Mouse (Mus musculus): Measurements from ENCODE around the gene Nfatc2.

DNA sequence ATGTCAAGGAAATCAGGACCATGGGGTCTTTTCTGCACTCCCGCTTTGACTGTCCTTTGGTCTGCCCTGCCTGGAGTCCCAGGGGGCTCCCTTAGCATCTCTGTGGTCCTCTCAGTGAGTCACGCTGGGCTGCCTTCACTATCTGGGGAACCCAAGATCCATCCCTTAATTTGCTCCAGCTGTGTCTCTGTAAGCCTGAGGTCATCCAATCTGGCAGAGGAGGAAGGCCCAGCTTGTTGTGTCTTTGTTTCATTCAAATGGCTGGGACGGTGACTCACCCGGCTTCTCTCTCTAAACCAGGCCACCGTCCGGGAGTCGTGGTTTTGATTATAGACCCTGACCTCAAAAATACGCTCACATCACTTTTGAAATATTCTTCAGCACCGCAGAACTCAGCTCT is 135.4 kb downstream of the Nfatc2 start:
- no peak for TF ChIP-seq CTCF (IDR thresholded peaks at IDR 0.05; ENCODE audit: low read depth, low read length)
- no peak for TF ChIP-seq POLR2A (IDR thresholded peaks at IDR 0.05; ENCODE audit: insufficient read depth, low read length)
- no peak for TF ChIP-seq EP300 (IDR thresholded peaks at IDR 0.05; ENCODE audit: insufficient read depth, low read depth, low read length)

All from ES-Bruce4 (cell line).